Mouse (Mus musculus) heart, postnatal 0 days (tissue): ENCODE results near the gene Vat1.

Experiments used
- CTCF ChIP-seq: IDR thresholded peaks from 2 replicates; pipeline ENCODE4 v1.5.1; 2016; ENCODE audit warnings: antibody characterized with exemption, control low read depth, low read depth
- EP300 ChIP-seq: IDR thresholded peaks from 2 replicates; pipeline ENCODE4 v1.6.1; 2016; ENCODE audit warnings: antibody characterized with exemption, low read depth

DNA sequence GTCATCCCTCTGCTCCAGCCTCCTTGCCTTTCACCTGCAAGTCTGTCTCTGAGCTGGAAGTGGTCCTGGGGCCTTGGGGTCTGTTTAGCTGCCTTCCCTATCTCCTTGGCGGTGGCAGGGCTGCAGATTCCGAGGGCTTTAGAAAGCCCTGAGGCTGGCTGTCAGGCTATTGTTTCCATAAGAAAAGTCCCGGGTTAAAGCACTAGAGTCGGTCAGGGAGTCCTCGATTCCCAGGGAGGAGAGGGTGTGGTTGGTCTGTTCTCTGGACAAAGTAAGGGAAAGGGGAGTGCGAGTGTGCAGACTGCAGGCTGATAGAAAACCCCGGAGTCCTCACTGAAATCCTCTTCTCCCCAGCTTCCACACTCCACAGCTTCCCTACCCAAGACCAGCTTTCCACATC lies 4.2 kb upstream of the Vat1 start:
- TF ChIP-seq CTCF (no peak), EP300 (no peak)
